Mouse (Mus musculus) ES-E14 (cell line): ENCODE results near the gene Trp53bp1. TPM values are rescaled to one million over a fixed set of nuclear protein-coding genes. Genes with fewer than 3 reads are reported as not detected.

Experiments
- DNase-seq: peaks from one replicate; pipeline ENCODE4 v3.0.0-alpha.2; 2013; ENCODE audit warnings: low read depth, low spot score
- H3K27ac ChIP-seq: 2 replicates; pipeline ENCODE4 v1.5.1; 2012; ENCODE audit warnings: low read depth, mild to moderate bottlenecking, low read length, moderate library complexity, mixed read lengths; ENCODE audit not compliant: poor library complexity, insufficient read depth, severe bottlenecking
- H3K36me3 ChIP-seq: 2 replicates; pipeline ENCODE4 v1.6.1; 2012; ENCODE audit warnings: mild to moderate bottlenecking, low read length, moderate library complexity, mixed read lengths; ENCODE audit not compliant: control insufficient read depth, poor library complexity, insufficient read depth, severe bottlenecking
- H3K4me1 ChIP-seq, 2 experiments: fragments of 150-350 bp in 1 of 2; sonication (generic) in 1 of 2; 2 replicates each; pipeline ENCODE4 v1.6.1; 2012; ENCODE audit warnings: low read length in 2 of 2, mild to moderate bottlenecking in 1 of 2, mixed read lengths in 1 of 2; ENCODE audit not compliant: control insufficient read depth in 2 of 2, insufficient read depth in 2 of 2, poor library complexity in 1 of 2
- H3K4me3 ChIP-seq, 2 experiments: fragments of 150-350 bp in 1 of 2; sonication (generic) in 1 of 2; 2 replicates each; pipeline ENCODE4 v1.5.1; 2012; ENCODE audit warnings: low read length in 2 of 2, low read depth in 1 of 2, mild to moderate bottlenecking in 1 of 2, mixed read lengths in 1 of 2; ENCODE audit not compliant: insufficient read depth in 1 of 2, poor library complexity in 1 of 2, severe bottlenecking in 1 of 2
- H3K9ac ChIP-seq: 2 replicates; pipeline ENCODE4 v1.6.1; 2012; ENCODE audit warnings: low read depth, mild to moderate bottlenecking, low read length, mixed read lengths; ENCODE audit not compliant: poor library complexity, insufficient read depth, severe bottlenecking
- H3K9me3 ChIP-seq: fragments of 150-350 bp; sonication (generic); 2 replicates; pipeline ENCODE4 v1.6.1; 2012; ENCODE audit warnings: low read depth, mild to moderate bottlenecking, low read length; ENCODE audit not compliant: control insufficient read depth, insufficient read depth
- CHD2 ChIP-seq: IDR thresholded peaks from 2 replicates; pipeline ENCODE4 v1.6.1; 2014; ENCODE audit warnings: mild to moderate bottlenecking, low read depth, low read length, inconsistent platforms
- HCFC1 ChIP-seq: IDR thresholded peaks from 2 replicates; pipeline ENCODE4 v1.6.1; 2012; ENCODE audit warnings: low read length, inconsistent platforms, borderline replicate concordance; ENCODE audit not compliant: insufficient read depth
- MAFK ChIP-seq: IDR thresholded peaks from 2 replicates; pipeline ENCODE4 v1.6.1; 2014; ENCODE audit warnings: mild to moderate bottlenecking, low read depth, low read length, inconsistent platforms; ENCODE audit not compliant: insufficient read depth
- ZC3H11A ChIP-seq: IDR thresholded peaks from 2 replicates; pipeline ENCODE4 v1.6.1; 2012; ENCODE audit warnings: low read depth, mild to moderate bottlenecking, inconsistent platforms, low read length, borderline replicate concordance
- ZNF384 ChIP-seq: IDR thresholded peaks from 2 replicates; pipeline ENCODE4 v1.6.1; 2012; ENCODE audit warnings: low read depth, low read length, inconsistent platforms
- in situ Hi-C, 2 experiments: fragments of 600-800 bp; cut with MboI; formaldehyde crosslinking; loops; one replicate each; pipeline ENCODE4 v1.15.1; 2025; ENCODE audit warnings: low sequenced_read_pairs in 2 of 2, inconsistent platforms in 1 of 2; ENCODE audit not compliant: unreplicated experiment in 2 of 2
- total RNA-seq: library from RNA; depleted of rRNA; stranded (reverse); fragments of 300-350 nt; gene quantifications from 2 replicates; pipeline ENCODE4 v1.2.3, GENCODE M21; 2012

Gene Trp53bp1
- total RNA-seq, 1 experiment: 47.6 TPM

DNA sequence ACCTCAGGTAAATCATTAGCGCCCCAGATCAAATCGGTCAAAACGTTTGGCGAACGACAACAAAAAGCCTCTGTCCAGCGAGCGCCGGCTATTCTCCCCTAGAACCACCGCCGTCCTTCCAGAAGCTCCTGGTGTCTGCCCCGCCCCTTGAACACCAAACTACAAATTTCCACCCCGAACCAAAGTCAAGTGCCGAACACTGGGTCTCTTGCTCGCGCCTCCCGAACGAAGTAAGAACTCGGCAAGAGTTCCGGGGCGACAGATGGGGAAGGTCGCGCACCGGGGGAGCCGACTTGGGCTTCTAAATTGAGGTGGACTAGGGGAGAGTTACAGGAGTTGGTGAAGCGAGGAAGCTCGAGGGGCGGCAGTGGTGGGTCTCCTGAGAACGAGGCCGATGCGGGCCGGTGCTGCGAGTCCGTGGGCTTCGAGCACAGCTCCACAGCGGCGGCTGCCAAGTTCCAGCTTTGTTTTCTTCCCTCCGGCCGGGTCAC is 100.7 kb downstream of the Trp53bp1 start, which contains the start of gene Tubgcp4:
TSS of gene Tubgcp4 (plus strand) at position 174 of the 491 bp plus-strand sequence.
- H3K27ac ChIP-seq: no peak within 1 kb of the TSS
- H3K4me3 ChIP-seq: peak within 1 kb of the TSS; percentile 88 to 98
- no peaks in the 10 kb centered on the region for H3K4me1 ChIP-seq
- H3K9me3 ChIP-seq: no peaks in the 10 kb centered on the region
- peak; percentile 29 for DNase-seq
- peaks cover 4% of the 10 kb centered on the region for H3K36me3 ChIP-seq
- in situ Hi-C loops: loop anchor here in 1 of 2 experiments (10.0 kb wide), 1 partner anchor 224 kb away; no protein-coding TSS in a partner anchor
- TF ChIP-seq MAFK: no peak
- TF ChIP-seq HCFC1: no peak
- no peak for TF ChIP-seq ZNF384
- TF ChIP-seq ZC3H11A: no peak
- no peak for TF ChIP-seq CHD2
- H3K9ac ChIP-seq: peak within 1 kb of the TSS; percentile 90

DNA sequence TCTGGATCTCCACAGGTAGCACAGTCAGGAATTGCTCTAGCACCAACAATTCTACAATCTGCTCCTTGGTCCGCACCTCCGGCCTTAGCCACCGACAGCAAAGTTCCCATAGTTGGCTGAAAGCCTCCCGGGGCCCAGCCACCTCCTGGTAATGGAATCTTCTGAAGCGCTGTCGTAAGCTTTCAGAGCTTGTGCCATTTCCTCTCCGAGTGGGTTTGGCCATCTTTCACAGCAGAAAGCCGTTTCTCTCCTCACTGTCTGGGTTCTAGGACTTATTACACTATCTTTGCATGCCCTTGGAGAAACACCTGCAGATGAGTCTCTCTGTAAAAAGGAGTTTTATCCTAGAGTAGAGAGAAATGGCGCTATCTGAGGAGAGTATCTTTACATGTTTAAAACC is 101.3 kb downstream of the Trp53bp1 start:
- H3K4me1 ChIP-seq: no peaks in the 10 kb centered on the region
- in situ Hi-C loops: loop anchor here in 1 of 2 experiments (10.0 kb wide), 1 partner anchor 225 kb away; no protein-coding TSS in a partner anchor
- peak overlapping the region; percentile 88 to 98; a peak in 3 of 4 replicates for H3K4me3 ChIP-seq
- no peaks in the 10 kb centered on the region for H3K9me3 ChIP-seq
- no peak overlapping the region; the same call in 1 of the 2 replicates for H3K9ac ChIP-seq
- peaks cover 2% of the 10 kb centered on the region for H3K36me3 ChIP-seq
- DNase-seq: no peak
- no peak overlapping the region for H3K27ac ChIP-seq
- no peak for TF ChIP-seq HCFC1
- TF ChIP-seq ZNF384: no peak
- TF ChIP-seq CHD2: no peak
- TF ChIP-seq MAFK: no peak
- no peak for TF ChIP-seq ZC3H11A

DNA sequence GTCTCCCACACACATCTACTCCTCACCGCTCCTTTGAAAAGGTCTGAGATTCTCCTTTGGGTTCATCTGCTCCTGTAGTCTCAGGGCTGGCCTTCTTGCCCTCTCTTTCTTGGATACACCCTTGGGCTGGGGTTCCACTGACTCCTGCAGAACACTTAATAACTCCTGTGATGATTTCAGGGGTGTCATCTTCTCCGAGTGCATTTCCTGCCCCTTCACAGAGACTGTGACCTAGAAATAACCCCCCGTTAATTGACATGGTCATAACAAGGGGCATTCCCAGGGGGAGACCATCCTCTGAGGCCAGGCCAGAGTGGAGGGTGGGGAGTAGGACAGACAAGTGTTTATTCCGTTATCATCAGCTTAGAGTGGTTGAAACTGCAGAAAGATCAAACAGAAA is 102.0 kb downstream of the Trp53bp1 start:
- DNase-seq: no peak
- peaks cover 2% of the 10 kb centered on the region for H3K36me3 ChIP-seq
- no peaks in the 10 kb centered on the region for H3K4me1 ChIP-seq
- H3K27ac ChIP-seq: no peak overlapping the region
- no peaks in the 10 kb centered on the region for H3K9me3 ChIP-seq
- in situ Hi-C loops: no loop called here
- no peak overlapping the region for H3K9ac ChIP-seq
- no peak overlapping the region for H3K4me3 ChIP-seq
- TF ChIP-seq CHD2 (no peak), ZC3H11A (no peak), ZNF384 (no peak), HCFC1 (no peak), MAFK (no peak)

DNA sequence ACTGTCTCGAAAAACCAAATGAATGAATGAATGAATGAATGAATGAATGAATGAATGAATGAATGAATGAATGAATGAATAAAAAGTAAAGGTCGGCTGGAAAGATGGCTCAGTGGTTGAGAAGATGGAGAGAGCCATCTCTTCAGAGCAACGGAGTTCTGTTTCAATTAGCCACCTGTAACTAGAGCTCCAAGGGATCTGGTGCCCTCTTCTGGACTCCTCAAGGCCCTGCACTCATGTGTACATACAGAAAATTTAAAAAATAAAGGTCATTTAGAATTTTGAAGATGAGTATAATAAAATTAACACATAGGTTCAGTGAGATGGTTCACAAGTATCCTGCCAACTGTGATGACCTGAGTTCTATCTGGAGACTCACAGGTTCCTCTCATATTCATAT is 118.1 kb downstream of the Trp53bp1 start:
- Histone ChIP-seq H3K9me3 (no peaks in the 10 kb centered on the region), H3K4me1 (no peaks in the 10 kb centered on the region), H3K27ac (no peak overlapping the region), H3K36me3 (peaks cover 7% of the 10 kb centered on the region), H3K9ac (no peak overlapping the region), H3K4me3 (no peak overlapping the region)
- DNase-seq: no peak
- in situ Hi-C loops: no loop called here
- TF ChIP-seq CHD2 (no peak), MAFK (no peak), ZNF384 (no peak), ZC3H11A (no peak), HCFC1 (no peak)
